Mouse (Mus musculus): ENCODE results near the gene Tfap2c. TPM values are rescaled to one million over a fixed set of nuclear protein-coding genes. Genes with fewer than 3 reads are reported as not detected.

Gene Tfap2c
- polyA plus RNA-seq, 1 experiment from 2014 or later: 23.4 TPM

- H3K36me3 ChIP-seq: peaks cover 9% of the 10 kb centered on the region; the same call in 1 of the 2 replicates
- H3K27me3 ChIP-seq: peaks cover 76% of the 10 kb centered on the region
- WGBS: 4% methylated on average over 6 of the region's 6 CpGs
- H3K9me3 ChIP-seq: no peaks in the 10 kb centered on the region
- H3K27ac ChIP-seq: no peak overlapping the region
- peak overlapping the region; percentile 83 for H3K4me2 ChIP-seq
- no peak overlapping the region for H3K9ac ChIP-seq
- ATAC-seq (ENCODE audit: insufficient number of reproducible peaks, insufficient read depth, low FRiP score, low TSS enrichment, low read depth): no peak
- peaks cover 59% of the 10 kb centered on the region for H3K4me1 ChIP-seq
- peak overlapping the region; percentile 54 for H3K4me3 ChIP-seq
These were observed 3.3 kb downstream of the Tfap2c start for GRCm38 (mm10) chr2:172552666-172553065.

DNA sequence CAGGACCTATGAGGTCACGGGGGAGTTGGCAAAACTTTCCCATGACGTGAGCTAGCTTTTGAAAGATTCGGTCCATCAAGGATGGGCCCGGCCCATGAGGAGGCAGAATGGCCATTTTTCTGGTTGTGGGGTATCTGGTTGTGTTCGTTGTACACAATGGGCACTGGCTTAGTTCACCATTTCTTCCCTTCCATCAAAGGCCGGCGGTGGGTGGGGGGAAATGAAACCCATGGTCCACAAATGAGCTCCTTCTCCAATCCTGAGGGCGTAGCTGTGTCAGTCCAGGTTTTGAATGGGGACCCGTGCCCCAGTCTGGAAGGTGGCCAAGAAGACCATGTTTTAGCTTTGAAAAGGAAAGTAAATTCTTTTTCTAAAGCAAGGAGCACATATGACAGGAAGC, 4.8 kb downstream of the Tfap2c start:
- peaks cover 69% of the 10 kb centered on the region for H3K27me3 ChIP-seq
- peaks cover 9% of the 10 kb centered on the region; the same call in 1 of the 2 replicates for H3K36me3 ChIP-seq
- H3K9ac ChIP-seq: no peak overlapping the region
- H3K27ac ChIP-seq: no peak overlapping the region
- H3K4me2 ChIP-seq: peak overlapping the region; percentile 83; the same call in 1 of the 2 replicates
- H3K4me1 ChIP-seq: peaks cover 49% of the 10 kb centered on the region
- no peak for ATAC-seq (ENCODE audit: insufficient number of reproducible peaks, insufficient read depth, low FRiP score, low TSS enrichment, low read depth)
- no peaks in the 10 kb centered on the region for H3K9me3 ChIP-seq
- WGBS: 77% methylated on average over 9 of the region's 9 CpGs
- no peak overlapping the region for H3K4me3 ChIP-seq

GRCm38 (mm10) chr2:172558674-172559468, 9.5 kb downstream of the Tfap2c start:
- 30% methylated on average over 21 of the region's 21 CpGs for WGBS
- no peak overlapping the region for H3K9ac ChIP-seq

GRCm38 (mm10) chr2:172561016-172561415, 11.6 kb downstream of the Tfap2c start:
- peak; percentile 13; the same call in 1 of the 2 replicates for ATAC-seq (ENCODE audit: insufficient number of reproducible peaks, insufficient read depth, low FRiP score, low TSS enrichment, low read depth)
- Histone ChIP-seq H3K27me3 (peaks cover 31% of the 10 kb centered on the region), H3K9me3 (no peaks in the 10 kb centered on the region), H3K9ac (no peak overlapping the region), H3K36me3 (0 out of 2 replicates have a peak, but pooled peaks cover 2% of the 10 kb centered on the region), H3K4me2 (no peak overlapping the region), H3K27ac (no peak overlapping the region), H3K4me3 (no peak overlapping the region), H3K4me1 (peaks cover 30% of the 10 kb centered on the region)
- 9% methylated on average over 10 of the region's 10 CpGs for WGBS

More at GRCm38 (mm10) chr2:172558674-172559468, 9.5 kb downstream of the Tfap2c start:
- Histone ChIP-seq H3K4me3 (no peak overlapping the region), H3K36me3 (peaks cover 9% of the 10 kb centered on the region; the same call in 1 of the 2 replicates), H3K4me1 (peaks cover 38% of the 10 kb centered on the region), H3K4me2 (peak overlapping the region; percentile 9; the same call in 1 of the 2 replicates), H3K9me3 (no peaks in the 10 kb centered on the region), H3K27ac (no peak overlapping the region), H3K27me3 (peaks cover 42% of the 10 kb centered on the region)
- ATAC-seq (ENCODE audit: insufficient number of reproducible peaks, insufficient read depth, low FRiP score, low TSS enrichment, low read depth): no peak

DNA sequence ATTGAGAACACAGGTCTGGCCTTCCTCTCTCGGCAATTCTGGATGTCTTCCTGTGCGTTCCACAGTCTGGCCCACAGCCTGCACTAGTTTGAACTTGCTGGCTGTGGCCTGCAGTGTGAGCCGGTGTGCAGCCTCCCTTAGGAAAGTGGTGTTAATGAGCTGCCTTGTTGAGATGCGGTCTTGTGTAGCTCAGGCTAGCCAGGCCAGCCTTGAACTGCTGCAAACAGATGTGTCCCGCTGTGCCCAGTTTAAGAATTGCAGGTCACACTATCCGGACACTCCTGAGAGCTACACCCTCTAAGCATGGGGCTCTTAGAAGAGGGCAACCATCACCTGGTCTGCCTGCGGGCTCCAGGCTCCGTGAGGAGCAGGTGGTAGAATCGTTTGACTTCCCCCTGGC, 18.4 kb downstream of the Tfap2c start:
- no peak overlapping the region for H3K9ac ChIP-seq
- no peak overlapping the region for H3K4me3 ChIP-seq
- 82% methylated on average over 9 of the region's 9 CpGs for WGBS
- H3K9me3 ChIP-seq: no peaks in the 10 kb centered on the region; the same call in 1 of the 2 replicates
- no peak for ATAC-seq (ENCODE audit: insufficient number of reproducible peaks, insufficient read depth, low FRiP score, low TSS enrichment, low read depth)
- H3K27ac ChIP-seq: no peak overlapping the region
- no peaks in the 10 kb centered on the region for H3K27me3 ChIP-seq
- H3K36me3 ChIP-seq: no peaks in the 10 kb centered on the region
- no peaks in the 10 kb centered on the region for H3K4me1 ChIP-seq
- no peak overlapping the region for H3K4me2 ChIP-seq

DNA sequence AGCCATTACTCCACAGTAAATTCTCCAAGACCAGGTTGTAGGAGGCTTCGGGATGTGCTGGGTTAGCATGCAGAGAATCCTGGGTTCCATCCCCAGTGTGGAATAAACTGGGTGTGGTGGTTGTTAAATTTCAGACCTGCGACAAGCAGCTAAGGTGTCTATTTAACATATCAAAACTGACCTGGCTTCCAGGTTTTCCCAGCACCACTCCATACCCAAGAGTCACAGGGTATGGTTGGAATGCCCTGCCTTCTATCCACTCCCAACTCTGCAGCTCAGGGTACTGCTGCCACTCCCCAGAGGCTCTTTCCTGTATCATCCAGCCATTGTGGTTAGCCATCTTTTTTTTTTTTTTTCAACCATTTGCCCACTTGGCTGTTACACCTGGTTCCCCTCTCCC, 19.1 kb downstream of the Tfap2c start:
- Histone ChIP-seq H3K4me3 (no peak overlapping the region), H3K9ac (no peak overlapping the region), H3K4me1 (no peaks in the 10 kb centered on the region), H3K4me2 (no peak overlapping the region), H3K36me3 (no peaks in the 10 kb centered on the region), H3K9me3 (no peaks in the 10 kb centered on the region; the same call in 1 of the 2 replicates), H3K27me3 (no peaks in the 10 kb centered on the region), H3K27ac (no peak overlapping the region)
- no peak for ATAC-seq (ENCODE audit: insufficient number of reproducible peaks, insufficient read depth, low FRiP score, low TSS enrichment, low read depth)
- 83% methylated on average over 2 of the region's 2 CpGs for WGBS

- H3K27me3 ChIP-seq: no peaks in the 10 kb centered on the region
- 60% methylated on average over 2 of the region's 2 CpGs for WGBS
- H3K4me3 ChIP-seq: no peak overlapping the region
- no peaks in the 10 kb centered on the region; the same call in 1 of the 2 replicates for H3K9me3 ChIP-seq
- peaks cover 4% of the 10 kb centered on the region for H3K4me1 ChIP-seq
- no peaks in the 10 kb centered on the region for H3K36me3 ChIP-seq
- no peak for ATAC-seq (ENCODE audit: insufficient number of reproducible peaks, insufficient read depth, low FRiP score, low TSS enrichment, low read depth)
- H3K27ac ChIP-seq: no peak overlapping the region
- no peak overlapping the region for H3K4me2 ChIP-seq
- no peak overlapping the region for H3K9ac ChIP-seq
These were observed 27.9 kb downstream of the Tfap2c start for GRCm38 (mm10) chr2:172577196-172577766.

GRCm38 (mm10) chr2:172579221-172579620, 29.8 kb downstream of the Tfap2c start:
- H3K4me2 ChIP-seq: no peak overlapping the region
- no peak for ATAC-seq (ENCODE audit: insufficient number of reproducible peaks, insufficient read depth, low FRiP score, low TSS enrichment, low read depth)
- H3K4me1 ChIP-seq: peaks cover 4% of the 10 kb centered on the region
- no peaks in the 10 kb centered on the region for H3K36me3 ChIP-seq
- H3K4me3 ChIP-seq: no peak overlapping the region
- 66% methylated on average over 5 of the region's 5 CpGs for WGBS
- H3K9me3 ChIP-seq: no peaks in the 10 kb centered on the region
- no peak overlapping the region for H3K27ac ChIP-seq
- H3K9ac ChIP-seq: no peak overlapping the region
- no peaks in the 10 kb centered on the region for H3K27me3 ChIP-seq

- 57% methylated on average over 12 of the region's 12 CpGs for WGBS
- Histone ChIP-seq H3K4me1 (peaks cover 4% of the 10 kb centered on the region), H3K9ac (no peak overlapping the region), H3K36me3 (no peaks in the 10 kb centered on the region), H3K27ac (no peak overlapping the region), H3K4me2 (no peak overlapping the region), H3K4me3 (no peak overlapping the region), H3K9me3 (no peaks in the 10 kb centered on the region), H3K27me3 (no peaks in the 10 kb centered on the region)
- no peak for ATAC-seq (ENCODE audit: insufficient number of reproducible peaks, insufficient read depth, low FRiP score, low TSS enrichment, low read depth)
These were observed 31.3 kb downstream of the Tfap2c start for GRCm38 (mm10) chr2:172580536-172581265.

DNA sequence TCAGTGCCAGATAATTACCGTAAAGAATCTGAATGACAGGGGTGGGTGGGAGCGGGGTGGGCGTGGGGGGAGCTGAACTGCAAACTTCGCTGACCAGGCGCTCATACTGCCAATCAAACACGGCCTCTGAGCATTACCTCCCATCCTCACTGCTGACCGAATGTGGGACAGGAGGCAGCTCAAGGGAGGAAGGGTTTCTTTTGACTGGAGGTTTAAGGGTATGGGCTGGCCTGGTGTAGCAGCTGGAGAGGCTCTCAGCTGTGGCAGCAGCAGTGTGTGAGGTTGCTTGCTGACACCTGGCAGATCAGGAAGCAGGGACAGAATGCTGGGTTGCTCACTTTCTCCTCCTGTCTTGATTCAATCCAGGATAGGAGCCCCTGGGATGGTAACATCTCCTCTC, 33.9 kb downstream of the Tfap2c start:
- H3K27ac ChIP-seq: no peak overlapping the region
- H3K9me3 ChIP-seq: no peaks in the 10 kb centered on the region
- no peak overlapping the region for H3K4me3 ChIP-seq
- no peak for ATAC-seq (ENCODE audit: insufficient number of reproducible peaks, insufficient read depth, low FRiP score, low TSS enrichment, low read depth)
- H3K9ac ChIP-seq: no peak overlapping the region
- H3K36me3 ChIP-seq: no peaks in the 10 kb centered on the region
- H3K4me2 ChIP-seq: no peak overlapping the region
- 12% methylated on average over 7 of the region's 7 CpGs for WGBS
- no peaks in the 10 kb centered on the region for H3K27me3 ChIP-seq
- peaks cover 8% of the 10 kb centered on the region for H3K4me1 ChIP-seq

- no peak for ATAC-seq (ENCODE audit: insufficient number of reproducible peaks, insufficient read depth, low FRiP score, low TSS enrichment, low read depth)
- Histone ChIP-seq H3K27me3 (no peaks in the 10 kb centered on the region; the same call in 1 of the 2 replicates), H3K9ac (no peak overlapping the region), H3K4me2 (no peak overlapping the region), H3K36me3 (no peaks in the 10 kb centered on the region), H3K27ac (no peak overlapping the region), H3K4me1 (0 out of 2 replicates have a peak, but pooled peaks cover 4% of the 10 kb centered on the region), H3K4me3 (no peak overlapping the region), H3K9me3 (no peaks in the 10 kb centered on the region)
- 78% methylated on average over 6 of the region's 6 CpGs for WGBS
These were observed 35.9 kb downstream of the Tfap2c start for GRCm38 (mm10) chr2:172585329-172585728.

All from embryonic facial prominence, embryonic 13.5 days (tissue).